Mouse (Mus musculus): ENCODE measurements around the gene Gja5.

DNA sequence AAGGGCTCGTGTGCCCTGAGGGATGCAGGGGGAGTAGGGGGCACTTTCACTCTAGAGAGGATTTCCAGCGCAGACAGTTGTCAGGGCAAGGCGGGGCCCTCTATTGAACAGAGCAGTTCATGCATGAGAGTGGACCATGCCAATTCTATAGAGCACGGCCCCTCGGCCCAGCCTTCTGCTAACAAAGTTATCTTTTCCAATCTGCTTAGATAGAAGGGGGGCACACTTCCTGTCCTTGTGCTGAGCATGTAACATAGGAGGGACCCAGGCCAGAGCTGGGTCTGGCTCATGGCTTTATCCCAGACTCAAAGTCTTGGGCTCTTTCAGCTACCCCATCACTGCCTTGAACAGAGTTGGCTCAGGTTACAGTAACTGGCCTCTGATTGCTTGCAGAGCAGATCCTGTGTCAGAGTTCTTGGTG is 26.8 kb downstream of the Gja5 start:
- TF ChIP-seq EP300 (IDR thresholded peaks at IDR 0.05), result no peak
- TF ChIP-seq CTCF (IDR thresholded peaks at IDR 0.05), result no peak
